In the genomic region with DNA sequence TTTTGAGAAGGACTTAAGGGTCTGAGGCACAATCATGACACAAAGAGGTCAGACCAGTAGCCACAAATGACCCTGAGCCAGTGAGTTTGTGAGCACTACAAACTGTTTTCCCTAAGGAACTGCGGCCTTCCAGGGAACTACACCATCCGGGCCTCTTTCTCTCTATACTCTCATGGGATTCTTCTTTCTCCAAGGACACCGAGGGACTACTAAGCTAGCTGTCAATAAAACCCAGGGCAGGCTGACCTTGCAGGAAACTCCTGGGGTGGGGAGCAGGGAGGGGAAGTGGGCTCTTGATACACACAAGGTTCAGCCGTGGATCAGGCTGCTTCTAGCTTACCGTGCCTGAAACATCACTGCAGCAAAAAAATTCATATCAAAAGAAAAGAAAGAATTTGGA, we compare ENCODE assay signal across 28 mouse cellular contexts. TPM values are rescaled to one million over a fixed set of nuclear protein-coding genes. Genes with fewer than 3 reads are reported as not detected.
"Had no signal": no experiment of that assay in that cellular context is flagged by ENCODE, and none has a peak within 500 bp of the region (broad histone marks: within the 10 kb centered on the region; RNA-seq: fewer than 3 reads in every experiment).

No protein-coding gene starts in this region.

- H3K36me3 ChIP-seq: midbrain, embryonic 10.5 days; midbrain, embryonic 12.5 days had no signal

- H3K27me3 ChIP-seq: midbrain, embryonic 12.5 days; neural tube, embryonic 13.5 days; neural tube, embryonic 15.5 days had no signal

- H3K27ac ChIP-seq: midbrain, embryonic 10.5 days; midbrain, embryonic 12.5 days; neural tube, embryonic 13.5 days; neural tube, embryonic 15.5 days had no signal

- DNase-seq: lung, adult 18-20 months; lung, embryonic 14.5 days; lung, postnatal 10 days; lung, postnatal 4 days; midbrain, embryonic 14.5 days; retina, postnatal 1 day; right cerebral cortex, adult 18-20 months; right cerebral cortex, postnatal 25 days; right cerebral cortex, postnatal 4 days; spleen, adult 18-20 months; thymus, adult 18-20 months; thymus, postnatal 14 days; thymus, postnatal 36 days had no signal

- H3K9me3 ChIP-seq: midbrain, embryonic 10.5 days; midbrain, embryonic 12.5 days; neural tube, embryonic 13.5 days; neural tube, embryonic 15.5 days had no signal

- H3K4me3 ChIP-seq: midbrain, embryonic 10.5 days; midbrain, embryonic 12.5 days; myocyte; neural tube, embryonic 13.5 days; neural tube, embryonic 15.5 days had no signal

- H3K4me1 ChIP-seq: midbrain, embryonic 10.5 days; midbrain, embryonic 12.5 days; neural tube, embryonic 13.5 days; neural tube, embryonic 15.5 days had no signal

RNA-seq across cellular contexts. Expression of a gene that starts 36.4 kb away (rescaled TPM):
- total RNA-seq: megakaryocyte, adult 5-6 weeks; megakaryocyte-erythroid progenitor cell, adult 5-6 weeks had no signal
- polyA plus RNA-seq: liver, embryonic 16.5 days; lung, embryonic 14.5 days; lung, embryonic 16.5 days; midbrain, embryonic 10.5 days; midbrain, embryonic 12.5 days; midbrain, embryonic 14.5 days; midbrain, embryonic 16.5 days; myocyte; neural tube, embryonic 11.5 days; neural tube, embryonic 13.5 days; neural tube, embryonic 15.5 days; small intestine, adult 2 months; stomach, embryonic 14.5 days; stomach, embryonic 16.5 days; thymus, postnatal 0 days had no signal
